Mouse (Mus musculus) limb, embryonic 14.5 days (tissue): ENCODE data around the gene Qrsl1. TPM values are rescaled to one million over a fixed set of nuclear protein-coding genes. Genes with fewer than 3 reads are reported as not detected.

Experiments
- ATAC-seq: fragments of 200-750 bp; cut with Nextera tagmentation; 2 replicates; pipeline ENCODE4 v1.8.0; 2017; ENCODE audit warnings: low read depth, moderate number of reproducible peaks, moderate TSS enrichment; ENCODE audit not compliant: low FRiP score
- DNase-seq: peaks from one replicate; pipeline ENCODE4 v3.0.0-alpha.2; 2015; ENCODE audit warnings: low spot score
- H3K27ac ChIP-seq: fragments of 300-500 bp; sonication (generic); replicated peaks from 2 replicates; pipeline ENCODE4 v1.5.1; 2014; ENCODE audit warnings: low read depth, mild to moderate bottlenecking, low read length, moderate library complexity, mixed read lengths
- H3K27me3 ChIP-seq: fragments of 300-500 bp; sonication (generic); 2 replicates; pipeline ENCODE4 v1.6.1; 2014; ENCODE audit warnings: low read length, mixed read lengths; ENCODE audit not compliant: control insufficient read depth, insufficient read depth
- H3K36me3 ChIP-seq: fragments of 300-500 bp; sonication (generic); 2 replicates; pipeline ENCODE4 v1.6.1; 2014; ENCODE audit warnings: mild to moderate bottlenecking, low read length, moderate library complexity, mixed read lengths; ENCODE audit not compliant: control insufficient read depth, insufficient read depth
- H3K4me1 ChIP-seq: fragments of 300-500 bp; sonication (generic); 2 replicates; pipeline ENCODE4 v1.6.1; 2014; ENCODE audit warnings: antibody characterized with exemption, low read length, mixed read lengths; ENCODE audit not compliant: control insufficient read depth, insufficient read depth
- H3K4me2 ChIP-seq: fragments of 300-500 bp; sonication (generic); replicated peaks from 2 replicates; pipeline ENCODE4 v1.6.1; 2014; ENCODE audit warnings: low read depth, mild to moderate bottlenecking, low read length, moderate library complexity; ENCODE audit not compliant: severe bottlenecking
- H3K4me3 ChIP-seq: fragments of 300-500 bp; sonication (generic); replicated peaks from 2 replicates; pipeline ENCODE4 v1.5.1; 2014; ENCODE audit warnings: low read length
- H3K9ac ChIP-seq: fragments of 300-500 bp; sonication (generic); 2 replicates; pipeline ENCODE4 v1.6.1; 2014; ENCODE audit warnings: mild to moderate bottlenecking, low read depth, low read length, moderate library complexity; ENCODE audit not compliant: severe bottlenecking
- H3K9me3 ChIP-seq: fragments of 300-500 bp; sonication (generic); 2 replicates; pipeline ENCODE4 v1.6.1; 2016; ENCODE audit warnings: low read length; ENCODE audit not compliant: control insufficient read depth
- POLR2A ChIP-seq: fragments of 200-500 bp; IDR thresholded peaks from 2 replicates; pipeline ENCODE4 v1.8.0; 2012; ENCODE audit warnings: inconsistent platforms, mild to moderate bottlenecking, moderate library complexity, borderline replicate concordance; ENCODE audit not compliant: insufficient read depth, insufficient read length; ENCODE audit errors: extremely low read depth
- WGBS: fragments of 180-500 bp; shearing (Covaris S2); extraction: QIAGEN DNeasy Blood & Tissue Kit; methylation state at CpG from one replicate; pipeline ENCODE4 v1.1.7; 2014; 5-methylcytosine and 5-hydroxymethylcytosine counted together
- polyA plus RNA-seq, 2 experiments: library from polyadenylated mRNA; depleted of rRNA in 1 of 2; stranded (reverse) in 1 of 2; unstranded in 1 of 2; fragments of >200 nt; fragmentation: Nextera tagmentation in 1 of 2; extraction: Ambion mirVana in 1 of 2; gene quantifications; 2 replicates each; pipeline versions ENCODE4 v1.2.1 to v1.2.3; 2012 to 2014

Gene Qrsl1
- polyA plus RNA-seq, 2 experiments = 17.5 to 21.9 TPM

- Histone ChIP-seq H3K9me3 (no peaks in the 10 kb centered on the region), H3K4me1 (no peaks in the 10 kb centered on the region), H3K27me3 (no peaks in the 10 kb centered on the region), H3K27ac (no peak overlapping the region), H3K9ac (no peak overlapping the region), H3K4me3 (no peak overlapping the region), H3K36me3 (no peaks in the 10 kb centered on the region), H3K4me2 (no peak overlapping the region)
- TF ChIP-seq POLR2A = no peak
- DNase-seq (no peak), ATAC-seq (no peak)
- 90% methylated on average over 3 of the region's 3 CpGs for WGBS
Observed at GRCm38 (mm10) chr10:43824713-43825112, 76.8 kb downstream of the Qrsl1 start.

Other genes starting within 250 kb of the Qrsl1 start
- gene Rtn4ip1, start 62 bp upstream of the Qrsl1 start, polyA plus RNA-seq (2012; rRNA removed) = 10.8 and 11.0 TPM in 2 replicates
- 14.8 and 15.1 TPM in 2 replicates for gene Rtn4ip1, start 62 bp upstream of the Qrsl1 start, polyA plus RNA-seq (2014; fragmentation: Nextera tagmentation; extraction: Ambion mirVana)
- gene Crybg1, start 247.1 kb upstream of the Qrsl1 start, polyA plus RNA-seq (2012; rRNA removed) = 2.2 and 3.1 TPM in 2 replicates
- 4.9 and 5.1 TPM in 2 replicates for gene Crybg1, start 247.1 kb upstream of the Qrsl1 start, polyA plus RNA-seq (2014; fragmentation: Nextera tagmentation; extraction: Ambion mirVana)